Mouse (Mus musculus): ENCODE data around the gene St6galnac3.

GRCm38 (mm10) chr3:153353313-153354103 is 371.5 kb downstream of the St6galnac3 start:
- no peak for TF ChIP-seq POLR2A (IDR thresholded peaks at IDR 0.05; ENCODE audit: borderline replicate concordance, control insufficient read depth, low read depth, low read length)
- no peak for TF ChIP-seq CTCF (IDR thresholded peaks at IDR 0.05; ENCODE audit: control insufficient read depth, insufficient read depth, low read length)

Measured in bone marrow, adult 2 months (tissue).